Mouse (Mus musculus) lung, adult 2 months (tissue): ENCODE measurements around the gene Krt15.

Experiments used
- CTCF ChIP-seq: fragments of 200-500 bp; IDR thresholded peaks from 2 replicates; pipeline ENCODE4 v1.5.1; 2011; ENCODE audit warnings: mild to moderate bottlenecking, low read length, control low read depth; ENCODE audit not compliant: insufficient read depth
- POLR2A ChIP-seq: fragments of 200-500 bp; IDR thresholded peaks from 2 replicates; pipeline ENCODE4 v1.6.1; 2011; ENCODE audit warnings: low read depth, mild to moderate bottlenecking, control low read depth, low read length, borderline replicate concordance; ENCODE audit errors: extremely low read depth

GRCm38 (mm10) chr11:100148615-100149330 lies 13.0 kb upstream of the Krt15 start, which contains the start of gene Krt19:
- TF ChIP-seq POLR2A (no peak), CTCF (no peak)
